Mouse (Mus musculus) megakaryocyte, embryonic 14.5 days (primary cell): ENCODE measurements around the gene Wdr64. TPM values are rescaled to one million over a fixed set of nuclear protein-coding genes. Genes with fewer than 3 reads are reported as not detected.

Experiments
- H3K27me3 ChIP-seq: replicated peaks from 2 replicates; pipeline ENCODE3; 2012; ENCODE audit warnings: inconsistent platforms
- H3K36me3 ChIP-seq: replicated peaks from 2 replicates; pipeline ENCODE3; 2012; ENCODE audit warnings: low read length, inconsistent platforms, mixed read lengths
- H3K4me1 ChIP-seq: 2 replicates; pipeline ENCODE4 v1.6.1; 2012; ENCODE audit warnings: inconsistent platforms
- H3K4me3 ChIP-seq: replicated peaks from 2 replicates; pipeline ENCODE3; 2012; ENCODE audit warnings: moderate library complexity, mild to moderate bottlenecking, inconsistent platforms
- H3K9me3 ChIP-seq: 2 replicates; pipeline ENCODE4 v1.6.1; 2012; ENCODE audit warnings: inconsistent platforms
- FLI1 ChIP-seq: IDR thresholded peaks from 2 replicates; pipeline ENCODE4 v1.6.1; 2012; ENCODE audit warnings: low read length, inconsistent platforms, mixed read lengths
- GATA1 ChIP-seq: IDR thresholded peaks from 3 replicates; pipeline ENCODE4 v1.6.1; 2012; ENCODE audit warnings: mixed read lengths, low read length, inconsistent platforms, borderline replicate concordance
- polyA plus RNA-seq: library from polyadenylated mRNA; stranded (reverse); fragments of >175 nt; gene quantifications from 2 replicates; pipeline ENCODE4 v1.2.3, GENCODE M21; 2012; ENCODE audit warnings: low replicate concordance; ENCODE audit not compliant: insufficient read depth

Wdr64 gene
- polyA plus RNA-seq, 1 experiment: not detected

DNA sequence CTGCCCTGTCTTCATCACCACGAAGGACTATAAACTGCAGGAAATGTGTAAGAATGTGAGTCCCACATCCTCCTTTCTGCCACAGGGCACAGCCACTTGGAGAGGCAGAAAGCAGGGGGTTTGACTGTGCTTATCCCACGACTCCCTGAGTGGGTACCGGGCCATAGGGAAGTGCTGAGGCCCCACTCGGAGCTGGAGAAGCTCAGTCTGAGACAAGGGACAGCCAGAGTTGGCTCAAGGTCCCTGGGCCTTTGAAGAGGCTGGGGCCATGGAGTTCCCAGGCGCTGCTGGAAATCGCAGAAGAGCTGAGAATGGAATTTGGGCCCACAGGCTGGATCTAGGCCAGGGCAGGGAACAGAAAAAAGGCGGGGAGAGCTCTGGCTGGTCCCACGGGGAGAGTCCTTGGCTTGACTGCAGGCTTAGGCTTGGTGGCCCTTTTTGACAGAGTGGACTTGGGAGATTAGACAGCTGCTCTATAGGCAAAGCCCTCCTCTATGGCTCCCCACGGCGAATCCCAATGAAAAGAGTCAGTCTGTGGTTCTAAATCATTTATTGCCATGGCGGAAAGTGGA lies 14.0 kb downstream of the Wdr64 start:
- Histone ChIP-seq H3K4me3 (no peak overlapping the region), H3K4me1 (no peaks in the 10 kb centered on the region), H3K36me3 (no peaks in the 10 kb centered on the region), H3K27me3 (no peaks in the 10 kb centered on the region), H3K9me3 (peaks cover 5% of the 10 kb centered on the region)
- TF ChIP-seq FLI1: no peak
- TF ChIP-seq GATA1: no peak

GRCm38 (mm10) chr1:175716832-175717231 lies 18.4 kb downstream of the Wdr64 start:
- Histone ChIP-seq H3K36me3 (no peaks in the 10 kb centered on the region), H3K4me3 (no peak overlapping the region), H3K27me3 (no peaks in the 10 kb centered on the region), H3K4me1 (no peaks in the 10 kb centered on the region), H3K9me3 (peaks cover 5% of the 10 kb centered on the region)
- TF ChIP-seq GATA1: no peak
- TF ChIP-seq FLI1: no peak

DNA sequence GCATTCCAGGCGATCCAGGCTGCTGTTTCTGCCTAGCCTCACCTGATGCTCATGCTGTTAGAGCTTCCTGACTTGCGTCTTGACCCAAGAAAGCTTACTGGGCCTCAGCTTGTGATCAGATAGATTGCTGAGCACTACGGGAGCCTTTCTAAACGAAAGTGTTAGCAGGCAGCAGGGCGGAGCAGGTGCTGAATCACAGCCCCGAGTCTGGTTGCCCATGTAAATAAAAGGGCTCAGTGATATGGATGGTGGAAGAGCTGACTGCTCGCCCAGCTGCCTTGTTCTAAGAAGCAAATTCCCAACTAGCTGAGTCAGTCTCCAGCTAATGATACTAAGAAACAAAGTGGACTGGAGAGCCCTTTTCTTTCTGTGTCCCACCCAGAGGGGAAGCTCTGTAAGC lies 27.4 kb downstream of the Wdr64 start:
- H3K36me3 ChIP-seq: no peaks in the 10 kb centered on the region
- peaks cover 10% of the 10 kb centered on the region for H3K9me3 ChIP-seq
- H3K4me1 ChIP-seq: no peaks in the 10 kb centered on the region
- no peak overlapping the region for H3K4me3 ChIP-seq
- H3K27me3 ChIP-seq: no peaks in the 10 kb centered on the region
- no peak for TF ChIP-seq FLI1
- TF ChIP-seq GATA1: no peak

DNA sequence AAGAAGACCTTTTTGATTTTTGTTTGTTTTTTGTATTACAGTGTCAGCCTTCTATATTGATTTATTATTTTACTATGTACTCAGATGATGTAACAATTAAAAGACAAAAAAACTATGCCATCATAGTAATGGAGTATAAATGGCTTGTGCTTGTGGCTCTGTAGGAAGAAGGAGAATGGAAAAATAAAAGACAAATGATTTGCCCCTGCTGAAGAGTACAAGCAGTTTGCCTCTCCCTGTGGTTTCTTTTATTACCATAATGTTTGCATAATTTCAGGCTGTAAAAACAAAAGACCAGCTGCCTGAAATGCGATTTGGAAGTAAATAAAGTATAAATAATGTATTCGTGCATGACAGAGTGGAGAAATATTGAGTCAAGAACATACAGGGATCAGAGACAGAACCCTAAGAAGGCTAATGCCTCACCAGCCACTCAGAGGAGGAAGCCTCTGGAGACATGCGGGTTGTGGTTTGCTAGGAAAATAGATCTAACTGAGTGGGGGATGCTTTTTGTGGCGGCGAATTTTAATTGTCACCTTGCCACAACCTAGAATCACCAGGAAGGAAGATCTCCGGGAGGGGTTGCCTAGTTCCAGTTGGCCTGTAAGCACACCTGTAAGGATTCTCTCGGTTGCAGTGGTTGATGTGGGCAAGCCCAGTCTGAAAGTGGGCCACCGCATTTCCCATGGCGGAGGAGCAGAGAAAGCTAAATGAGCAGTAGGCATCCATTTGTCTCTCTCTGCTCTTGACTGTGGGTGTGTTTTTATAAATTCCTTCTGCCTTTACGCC lies 56.4 kb downstream of the Wdr64 start:
- H3K36me3 ChIP-seq: no peaks in the 10 kb centered on the region
- no peaks in the 10 kb centered on the region for H3K4me1 ChIP-seq
- H3K9me3 ChIP-seq: 0 out of 2 replicates have a peak, but pooled peaks cover 3% of the 10 kb centered on the region
- no peak overlapping the region for H3K4me3 ChIP-seq
- TF ChIP-seq FLI1: no peak
- no peak for TF ChIP-seq GATA1
- no peaks in the 10 kb centered on the region for H3K27me3 ChIP-seq

DNA sequence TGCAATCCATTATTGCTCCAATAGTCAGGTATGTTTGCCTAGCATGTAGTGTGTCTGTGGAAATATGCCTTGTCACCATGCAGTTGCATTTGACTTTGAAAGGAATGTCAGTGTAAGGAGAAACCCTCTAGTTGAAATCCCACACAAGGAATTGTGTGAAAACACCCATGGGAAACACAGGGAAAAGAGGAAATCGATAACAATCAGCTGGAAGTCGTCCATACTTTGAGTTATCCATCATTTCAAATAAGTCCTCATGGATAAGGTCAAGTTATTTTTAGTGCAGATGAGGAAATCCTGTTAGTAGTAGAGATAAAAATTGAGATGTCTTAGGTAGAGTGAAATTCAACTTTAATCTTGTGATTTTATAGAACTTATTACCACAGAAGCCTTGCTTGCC lies 96.3 kb downstream of the Wdr64 start:
- H3K9me3 ChIP-seq: peaks cover 7% of the 10 kb centered on the region; the same call in 1 of the 2 replicates
- no peak overlapping the region for H3K4me3 ChIP-seq
- no peak for TF ChIP-seq GATA1
- no peak for TF ChIP-seq FLI1
- no peaks in the 10 kb centered on the region for H3K4me1 ChIP-seq
- H3K27me3 ChIP-seq: no peaks in the 10 kb centered on the region
- no peaks in the 10 kb centered on the region for H3K36me3 ChIP-seq

DNA sequence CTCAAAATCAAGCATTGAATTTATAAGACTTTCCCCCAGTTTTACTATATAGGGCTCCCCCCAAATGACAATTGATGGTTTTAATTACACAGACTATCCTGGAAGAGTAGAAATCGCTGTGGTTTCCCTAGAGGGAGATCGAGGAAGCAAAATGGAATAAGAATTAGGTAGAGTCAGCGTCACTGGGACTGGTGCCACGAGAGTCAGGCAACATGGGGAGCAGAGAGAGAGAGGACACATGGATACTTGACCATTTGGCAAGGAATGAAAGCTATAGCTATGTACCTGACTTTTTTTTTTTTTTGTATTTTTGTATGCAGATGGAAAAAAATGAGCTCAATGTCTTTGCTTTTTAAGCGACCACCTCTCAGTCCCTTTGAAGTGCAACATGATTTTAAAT lies 110.0 kb downstream of the Wdr64 start:
- Histone ChIP-seq H3K4me3 (no peak overlapping the region), H3K4me1 (no peaks in the 10 kb centered on the region)

GRCm38 (mm10) chr1:175811625-175812024 lies 113.2 kb downstream of the Wdr64 start:
- peaks cover 18% of the 10 kb centered on the region; the same call in 1 of the 2 replicates for H3K9me3 ChIP-seq
- H3K36me3 ChIP-seq: no peaks in the 10 kb centered on the region
- H3K4me1 ChIP-seq: no peaks in the 10 kb centered on the region
- H3K4me3 ChIP-seq: no peak overlapping the region
- H3K27me3 ChIP-seq: no peaks in the 10 kb centered on the region
- TF ChIP-seq FLI1 (no peak), GATA1 (no peak)

More for the DNA sequence above, 110.0 kb downstream of the Wdr64 start:
- Histone ChIP-seq H3K9me3 (peaks cover 9% of the 10 kb centered on the region; the same call in 1 of the 2 replicates), H3K27me3 (no peaks in the 10 kb centered on the region), H3K36me3 (no peaks in the 10 kb centered on the region)
- no peak for TF ChIP-seq FLI1
- no peak for TF ChIP-seq GATA1

- Histone ChIP-seq H3K27me3 (no peaks in the 10 kb centered on the region), H3K9me3 (peaks cover 14% of the 10 kb centered on the region), H3K4me1 (no peaks in the 10 kb centered on the region), H3K36me3 (no peaks in the 10 kb centered on the region), H3K4me3 (no peak overlapping the region)
- TF ChIP-seq GATA1 (no peak), FLI1 (no peak)
Measured at GRCm38 (mm10) chr1:175823815-175824438, 125.5 kb downstream of the Wdr64 start.

- no peaks in the 10 kb centered on the region for H3K4me1 ChIP-seq
- TF ChIP-seq FLI1 (no peak), GATA1 (no peak)
- peaks cover 14% of the 10 kb centered on the region for H3K9me3 ChIP-seq
- no peaks in the 10 kb centered on the region for H3K36me3 ChIP-seq
- no peaks in the 10 kb centered on the region for H3K27me3 ChIP-seq
- no peak overlapping the region for H3K4me3 ChIP-seq
Measured at GRCm38 (mm10) chr1:175828539-175828938, 130.1 kb downstream of the Wdr64 start.

DNA sequence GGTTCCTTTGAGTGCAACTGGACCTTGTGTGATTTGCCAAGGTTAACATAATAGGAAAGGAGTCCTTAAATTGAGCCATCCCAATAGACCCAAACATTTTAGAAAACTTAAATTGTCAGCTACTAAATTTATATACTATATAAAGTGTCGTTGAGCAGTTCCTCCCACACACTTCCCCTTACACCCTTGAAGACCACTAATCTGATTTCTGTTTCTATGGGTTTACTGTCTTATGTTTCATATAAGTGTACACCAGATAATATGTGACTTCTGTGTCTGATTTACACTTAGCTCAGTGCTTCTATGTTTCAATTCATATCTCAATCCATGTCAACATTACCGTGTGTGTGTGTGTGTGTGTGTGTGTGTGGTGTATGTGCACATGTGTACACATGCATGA lies 130.8 kb downstream of the Wdr64 start:
- Histone ChIP-seq H3K9me3 (peaks cover 14% of the 10 kb centered on the region), H3K4me1 (no peaks in the 10 kb centered on the region), H3K36me3 (no peaks in the 10 kb centered on the region), H3K27me3 (no peaks in the 10 kb centered on the region), H3K4me3 (no peak overlapping the region)
- TF ChIP-seq FLI1 (no peak), GATA1 (no peak)
